Mouse (Mus musculus): ENCODE data around the gene Hyls1.

The Hyls1 gene

GRCm38 (mm10) chr9:35543099-35543860 is 26.9 kb downstream of the Hyls1 start:
- no peak for DNase-seq (ENCODE audit: low spot score)

GRCm38 (mm10) chr9:35541941-35542340 is 28.3 kb downstream of the Hyls1 start:
- no peak for DNase-seq (ENCODE audit: low spot score)

- DNase-seq (ENCODE audit: low spot score): peak; percentile 54
These were observed 28.7 kb downstream of the Hyls1 start for GRCm38 (mm10) chr9:35541488-35541887.

- no peak for DNase-seq (ENCODE audit: low spot score)
These were observed 29.2 kb downstream of the Hyls1 start for GRCm38 (mm10) chr9:35541024-35541423.

- DNase-seq (ENCODE audit: low spot score): no peak
These were observed 31.0 kb downstream of the Hyls1 start for GRCm38 (mm10) chr9:35539001-35539750.

- DNase-seq (ENCODE audit: low spot score): no peak
These were observed 34.3 kb downstream of the Hyls1 start for GRCm38 (mm10) chr9:35535876-35536275.

- DNase-seq (ENCODE audit: low spot score): peak; percentile 19
These were observed 35.1 kb downstream of the Hyls1 start for GRCm38 (mm10) chr9:35535110-35535509.

GRCm38 (mm10) chr9:35533266-35533665 is 36.9 kb downstream of the Hyls1 start:
- DNase-seq (ENCODE audit: low spot score): no peak

- DNase-seq (ENCODE audit: low spot score): no peak
These were observed 40.4 kb downstream of the Hyls1 start for GRCm38 (mm10) chr9:35529796-35530195.

- DNase-seq (ENCODE audit: low spot score): no peak
These were observed 41.1 kb downstream of the Hyls1 start for GRCm38 (mm10) chr9:35529141-35529540.

GRCm38 (mm10) chr9:35523941-35524411 is 46.2 kb downstream of the Hyls1 start:
- no peak for DNase-seq (ENCODE audit: low spot score)

GRCm38 (mm10) chr9:35523541-35523940 is 46.7 kb downstream of the Hyls1 start:
- DNase-seq (ENCODE audit: low spot score): no peak

- DNase-seq (ENCODE audit: low spot score): no peak
These were observed 47.2 kb downstream of the Hyls1 start for GRCm38 (mm10) chr9:35522821-35523515.

GRCm38 (mm10) chr9:35522241-35522640 is 48.0 kb downstream of the Hyls1 start:
- no peak for DNase-seq (ENCODE audit: low spot score)

- no peak for DNase-seq (ENCODE audit: low spot score)
These were observed 49.4 kb downstream of the Hyls1 start for GRCm38 (mm10) chr9:35520631-35521348.

GRCm38 (mm10) chr9:35518169-35518568 is 52.0 kb downstream of the Hyls1 start, which contains the start of gene Gm1113:
Gene Gm1113 (minus strand): TSS chr9:35518269.
- DNase-seq (ENCODE audit: low spot score): no peak

GRCm38 (mm10) chr9:35516711-35517110 is 53.5 kb downstream of the Hyls1 start:
- DNase-seq (ENCODE audit: low spot score): no peak

- DNase-seq (ENCODE audit: low spot score): no peak
These were observed 54.0 kb downstream of the Hyls1 start for GRCm38 (mm10) chr9:35516182-35516581.

- no peak for DNase-seq (ENCODE audit: low spot score)
These were observed 56.3 kb downstream of the Hyls1 start for GRCm38 (mm10) chr9:35513900-35514299.
